Mouse (Mus musculus) testis, adult 2 months (tissue): ENCODE measurements around the gene Mob1a. TPM values are rescaled to one million over a fixed set of nuclear protein-coding genes. Genes with fewer than 3 reads are reported as not detected.
A peak's percentile ranks its signal among the peaks of the same experiment; 100 is the strongest.

Experiments used
- H3K27ac ChIP-seq: fragments of 200-500 bp; 2 replicates; pipeline ENCODE4 v1.5.1; 2012; ENCODE audit warnings: low read depth, low read length; ENCODE audit not compliant: control insufficient read depth, insufficient read depth
- H3K27me3 ChIP-seq: fragments of 200-500 bp; 2 replicates; pipeline ENCODE4 v1.6.1; 2012; ENCODE audit warnings: mild to moderate bottlenecking, low read length, moderate library complexity; ENCODE audit not compliant: control insufficient read depth, insufficient read depth
- H3K36me3 ChIP-seq: fragments of 200-500 bp; 2 replicates; pipeline ENCODE4 v1.6.1; 2012; ENCODE audit warnings: mild to moderate bottlenecking, low read length; ENCODE audit not compliant: control insufficient read depth, insufficient read depth
- H3K4me1 ChIP-seq: fragments of 200-500 bp; 2 replicates; pipeline ENCODE4 v1.6.1; 2012; ENCODE audit warnings: low read length; ENCODE audit not compliant: control insufficient read depth, insufficient read depth
- H3K4me3 ChIP-seq: fragments of 200-500 bp; 2 replicates; pipeline ENCODE4 v1.5.1; 2012; ENCODE audit warnings: low read depth, mild to moderate bottlenecking, low read length, moderate library complexity, mixed read lengths; ENCODE audit not compliant: control insufficient read depth
- CTCF ChIP-seq: fragments of 200-500 bp; IDR thresholded peaks from 2 replicates; pipeline ENCODE4 v1.5.1; 2012; ENCODE audit warnings: low read depth, mild to moderate bottlenecking, inconsistent platforms, low read length, moderate library complexity; ENCODE audit not compliant: control insufficient read depth, insufficient read depth, insufficient replicate concordance
- POLR2A ChIP-seq: fragments of 200-500 bp; IDR thresholded peaks from 2 replicates; pipeline ENCODE4 v1.6.1; 2012; ENCODE audit warnings: low read depth, mild to moderate bottlenecking, inconsistent platforms, low read length, moderate library complexity; ENCODE audit not compliant: control insufficient read depth
- polyA plus RNA-seq: library from polyadenylated mRNA; depleted of rRNA; stranded (reverse); fragments of >200 nt; gene quantifications from 2 replicates; pipeline ENCODE4 v1.2.3, GENCODE M21; 2012

Gene Mob1a
- polyA plus RNA-seq, 1 experiment, result 12.2 TPM

- TF ChIP-seq POLR2A (no peak), CTCF (no peak)
- Histone ChIP-seq H3K4me1 (no peaks in the 10 kb centered on the region), H3K27ac (no peak overlapping the region), H3K4me3 (no peak overlapping the region), H3K36me3 (peaks cover 2% of the 10 kb centered on the region; the same call in 1 of the 2 replicates), H3K27me3 (no peaks in the 10 kb centered on the region)
Observed at GRCm38 (mm10) chr6:83309017-83309416, 16.8 kb upstream of the Mob1a start.

GRCm38 (mm10) chr6:83311206-83311605 lies 14.6 kb upstream of the Mob1a start:
- no peak for TF ChIP-seq CTCF
- TF ChIP-seq POLR2A, result no peak
- Histone ChIP-seq H3K4me1 (peaks cover 2% of the 10 kb centered on the region), H3K36me3 (peaks cover 2% of the 10 kb centered on the region; the same call in 1 of the 2 replicates), H3K27ac (no peak overlapping the region), H3K27me3 (no peaks in the 10 kb centered on the region), H3K4me3 (no peak overlapping the region)

- no peak for TF ChIP-seq POLR2A
- no peak for TF ChIP-seq CTCF
- no peaks in the 10 kb centered on the region for H3K27me3 ChIP-seq
- H3K4me3 ChIP-seq, result no peak overlapping the region
- H3K4me1 ChIP-seq, result peaks cover 6% of the 10 kb centered on the region
- no peak overlapping the region for H3K27ac ChIP-seq
- H3K36me3 ChIP-seq, result peaks cover 2% of the 10 kb centered on the region; the same call in 1 of the 2 replicates
Observed at GRCm38 (mm10) chr6:83312021-83312420, 13.8 kb upstream of the Mob1a start.

- H3K27ac ChIP-seq, result no peak overlapping the region
- TF ChIP-seq POLR2A (no peak), CTCF (no peak)
- H3K27me3 ChIP-seq, result no peaks in the 10 kb centered on the region
- H3K4me1 ChIP-seq, result peaks cover 6% of the 10 kb centered on the region
- H3K36me3 ChIP-seq, result no peaks in the 10 kb centered on the region
- H3K4me3 ChIP-seq, result no peak overlapping the region
Observed at GRCm38 (mm10) chr6:83312514-83312913, 13.3 kb upstream of the Mob1a start.

GRCm38 (mm10) chr6:83315293-83315692 lies 10.5 kb upstream of the Mob1a start:
- Histone ChIP-seq H3K36me3 (no peaks in the 10 kb centered on the region), H3K4me1 (peaks cover 9% of the 10 kb centered on the region), H3K4me3 (no peak overlapping the region), H3K27ac (no peak overlapping the region), H3K27me3 (no peaks in the 10 kb centered on the region)
- TF ChIP-seq CTCF, result no peak

- peak overlapping the region; percentile 7 for H3K27ac ChIP-seq
Observed at GRCm38 (mm10) chr6:83316022-83316421, 9.8 kb upstream of the Mob1a start.

GRCm38 (mm10) chr6:83317108-83317741 lies 8.6 kb upstream of the Mob1a start:
- no peaks in the 10 kb centered on the region for H3K36me3 ChIP-seq
- peak; percentile 68 for TF ChIP-seq POLR2A
- peak; percentile 56; the same call in 1 of the 2 replicates for TF ChIP-seq CTCF
- H3K4me3 ChIP-seq, result peak overlapping the region; percentile 93
- H3K27ac ChIP-seq, result peak overlapping the region; percentile 77
- no peaks in the 10 kb centered on the region for H3K27me3 ChIP-seq
- H3K4me1 ChIP-seq, result peaks cover 9% of the 10 kb centered on the region

More at GRCm38 (mm10) chr6:83316022-83316421, 9.8 kb upstream of the Mob1a start:
- H3K4me1 ChIP-seq, result peaks cover 9% of the 10 kb centered on the region
- no peak for TF ChIP-seq POLR2A
- no peak for TF ChIP-seq CTCF
- H3K4me3 ChIP-seq, result no peak overlapping the region
- no peaks in the 10 kb centered on the region for H3K36me3 ChIP-seq
- no peaks in the 10 kb centered on the region for H3K27me3 ChIP-seq

GRCm38 (mm10) chr6:83321927-83322326 lies 3.9 kb upstream of the Mob1a start:
- no peak overlapping the region for H3K4me3 ChIP-seq
- no peaks in the 10 kb centered on the region for H3K36me3 ChIP-seq
- H3K27me3 ChIP-seq, result no peaks in the 10 kb centered on the region
- H3K4me1 ChIP-seq, result peaks cover 5% of the 10 kb centered on the region
- H3K27ac ChIP-seq, result no peak overlapping the region
- TF ChIP-seq POLR2A (no peak), CTCF (no peak)
